Mouse (Mus musculus): Measurements from ENCODE around the gene Prom2.

GRCm38 (mm10) chr2:127519308-127519707 lies 22.0 kb downstream of the Prom2 start:
- TF ChIP-seq CTCF (IDR thresholded peaks at IDR 0.05; ENCODE audit: extremely low read depth, insufficient read depth, insufficient read length, insufficient replicate concordance): no peak
- TF ChIP-seq POLR2A (IDR thresholded peaks at IDR 0.05; ENCODE audit: low read depth, low read length): no peak

Measured in spleen, adult 2 months (tissue).